Comparison of ENCODE assay signal across 10 mouse cellular contexts in the genomic region with DNA sequence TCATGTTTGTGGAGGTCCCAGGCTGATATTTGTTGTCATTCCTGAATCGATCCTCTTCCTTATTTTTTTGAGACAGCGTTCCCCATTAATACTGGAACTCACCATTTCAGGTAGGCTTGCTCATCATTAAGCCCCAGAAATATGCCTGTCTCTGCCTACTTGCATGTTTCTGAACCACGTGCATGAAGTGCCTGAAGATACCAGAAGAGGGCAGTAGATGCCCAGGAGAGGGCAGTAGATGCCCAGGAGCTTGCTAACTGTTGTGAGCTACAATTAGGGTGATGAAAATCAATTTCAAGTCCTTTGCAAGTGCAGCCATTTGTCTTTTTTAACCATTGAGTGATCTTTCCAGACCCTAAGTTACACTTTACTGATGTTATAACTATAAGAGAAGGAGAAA.
DNase-seq lines count a peak whose midpoint lies in the region; ATAC-seq and TF ChIP-seq lines count a peak whose summit lies in the region.
"Had no signal": no experiment of that assay in that cellular context is flagged by ENCODE, and none has a peak within 500 bp of the region (broad histone marks: within the 10 kb centered on the region; RNA-seq: fewer than 3 reads in every experiment).

No protein-coding gene starts in this region.

- DNase-seq in adrenal gland, postnatal 10 days: peak; percentile 53
- DNase-seq in adrenal gland, postnatal 25 days: no peak
- DNase-seq in layer of hippocampus, postnatal 10 days (ENCODE audit: low spot score in 2 of 2): peak; percentile 5 to 26
- no peak for DNase-seq in layer of hippocampus, adult 11-12 months (ENCODE audit: low spot score)
- peak; percentile 11 for DNase-seq in NIH3T3 (ENCODE audit: low read depth)
- peak; percentile 5 for DNase-seq in kidney, postnatal 0 days (ENCODE audit: low spot score)
- DNase-seq in urinary bladder, postnatal 25 days (ENCODE audit: low spot score): no peak
- DNase-seq in spleen, postnatal 14 days (ENCODE audit: low spot score in 2 of 2): no peak
- DNase-seq: cerebellum, adult 11 months had no signal

- no peak overlapping the region for H3K4me3 ChIP-seq in kidney, postnatal 0 days (replicated peaks; ENCODE audit: low read depth, low read length)
- H3K4me3 ChIP-seq: neural tube, embryonic 13.5 days had no signal

- no peak overlapping the region for H3K4me2 ChIP-seq in kidney, postnatal 0 days (ENCODE audit: low read length)
- H3K4me2 ChIP-seq: neural tube, embryonic 13.5 days had no signal

- no peaks in the 10 kb centered on the region for H3K36me3 ChIP-seq in kidney, postnatal 0 days (ENCODE audit: insufficient read depth, low read length)
- H3K36me3 ChIP-seq: neural tube, embryonic 13.5 days had no signal

- H3K27me3 ChIP-seq in kidney, postnatal 0 days (ENCODE audit: insufficient read depth, low read length): no peaks in the 10 kb centered on the region
- H3K27me3 ChIP-seq: neural tube, embryonic 13.5 days had no signal

- H3K9me3 ChIP-seq in kidney, postnatal 0 days (replicated peaks; ENCODE audit: low read length): no peaks in the 10 kb centered on the region
- H3K9me3 ChIP-seq: neural tube, embryonic 13.5 days had no signal

- H3K27ac ChIP-seq in kidney, postnatal 0 days: no peak overlapping the region
- H3K27ac ChIP-seq: neural tube, embryonic 13.5 days had no signal

- no peak for ATAC-seq in kidney, postnatal 0 days (replicated peaks; ENCODE audit: low FRiP score, low read depth)

- peak; percentile 66 for TF ChIP-seq CTCF in kidney, postnatal 0 days (IDR thresholded peaks at IDR 0.05; ENCODE audit: low read depth)

- no peak overlapping the region for H3K9ac ChIP-seq in kidney, postnatal 0 days (ENCODE audit: low read depth, low read length)
- H3K9ac ChIP-seq: neural tube, embryonic 13.5 days had no signal

- 73% methylated on average over 3 of the region's 3 CpGs for WGBS in kidney, postnatal 0 days

- H3K4me1 ChIP-seq in kidney, postnatal 0 days (replicated peaks; ENCODE audit: insufficient read depth, low read length): no peaks in the 10 kb centered on the region
- H3K4me1 ChIP-seq: neural tube, embryonic 13.5 days had no signal

Comparison
In these comparisons a context has a peak if more than half of its experiments do, and no peak if none do; other contexts are left out.
1. DNase-seq: peak in adrenal gland, postnatal 10 days (single experiment), layer of hippocampus, postnatal 10 days (2 of 2), NIH3T3 (single experiment) and kidney, postnatal 0 days (single experiment); none in adrenal gland, postnatal 25 days (single experiment), layer of hippocampus, adult 11-12 months (single experiment), urinary bladder, postnatal 25 days (single experiment) and spleen, postnatal 14 days (0 of 2).